Mouse (Mus musculus) limb, embryonic 14.5 days (tissue): ENCODE data around the gene Tchhl1. TPM values are rescaled to one million over a fixed set of nuclear protein-coding genes. Genes with fewer than 3 reads are reported as not detected.
A peak's percentile ranks its signal among the peaks of the same experiment; 100 is the strongest.

Source experiments
- ATAC-seq: fragments of 200-750 bp; cut with Nextera tagmentation; 2 replicates; pipeline ENCODE4 v1.8.0; 2017; ENCODE audit warnings: low read depth, moderate number of reproducible peaks, moderate TSS enrichment; ENCODE audit not compliant: low FRiP score
- DNase-seq: peaks from one replicate; pipeline ENCODE4 v3.0.0-alpha.2; 2015; ENCODE audit warnings: low spot score
- H3K27ac ChIP-seq: fragments of 300-500 bp; sonication (generic); replicated peaks from 2 replicates; pipeline ENCODE4 v1.5.1; 2014; ENCODE audit warnings: low read depth, mild to moderate bottlenecking, low read length, moderate library complexity, mixed read lengths
- H3K27me3 ChIP-seq: fragments of 300-500 bp; sonication (generic); 2 replicates; pipeline ENCODE4 v1.6.1; 2014; ENCODE audit warnings: low read length, mixed read lengths; ENCODE audit not compliant: control insufficient read depth, insufficient read depth
- H3K36me3 ChIP-seq: fragments of 300-500 bp; sonication (generic); 2 replicates; pipeline ENCODE4 v1.6.1; 2014; ENCODE audit warnings: mild to moderate bottlenecking, low read length, moderate library complexity, mixed read lengths; ENCODE audit not compliant: control insufficient read depth, insufficient read depth
- H3K4me1 ChIP-seq: fragments of 300-500 bp; sonication (generic); 2 replicates; pipeline ENCODE4 v1.6.1; 2014; ENCODE audit warnings: antibody characterized with exemption, low read length, mixed read lengths; ENCODE audit not compliant: control insufficient read depth, insufficient read depth
- H3K4me2 ChIP-seq: fragments of 300-500 bp; sonication (generic); replicated peaks from 2 replicates; pipeline ENCODE4 v1.6.1; 2014; ENCODE audit warnings: low read depth, mild to moderate bottlenecking, low read length, moderate library complexity; ENCODE audit not compliant: severe bottlenecking
- H3K4me3 ChIP-seq: fragments of 300-500 bp; sonication (generic); replicated peaks from 2 replicates; pipeline ENCODE4 v1.5.1; 2014; ENCODE audit warnings: low read length
- H3K9ac ChIP-seq: fragments of 300-500 bp; sonication (generic); 2 replicates; pipeline ENCODE4 v1.6.1; 2014; ENCODE audit warnings: mild to moderate bottlenecking, low read depth, low read length, moderate library complexity; ENCODE audit not compliant: severe bottlenecking
- H3K9me3 ChIP-seq: fragments of 300-500 bp; sonication (generic); 2 replicates; pipeline ENCODE4 v1.6.1; 2016; ENCODE audit warnings: low read length; ENCODE audit not compliant: control insufficient read depth
- POLR2A ChIP-seq: fragments of 200-500 bp; IDR thresholded peaks from 2 replicates; pipeline ENCODE4 v1.8.0; 2012; ENCODE audit warnings: inconsistent platforms, mild to moderate bottlenecking, moderate library complexity, borderline replicate concordance; ENCODE audit not compliant: insufficient read depth, insufficient read length; ENCODE audit errors: extremely low read depth
- WGBS: fragments of 180-500 bp; shearing (Covaris S2); extraction: QIAGEN DNeasy Blood & Tissue Kit; methylation state at CpG from one replicate; pipeline ENCODE4 v1.1.7; 2014; 5-methylcytosine and 5-hydroxymethylcytosine counted together
- polyA plus RNA-seq, 2 experiments: library from polyadenylated mRNA; depleted of rRNA in 1 of 2; stranded (reverse) in 1 of 2; unstranded in 1 of 2; fragments of >200 nt; fragmentation: Nextera tagmentation in 1 of 2; extraction: Ambion mirVana in 1 of 2; gene quantifications; 2 replicates each; pipeline versions ENCODE4 v1.2.1 to v1.2.3; 2012 to 2014

Gene Tchhl1
- polyA plus RNA-seq (2012; rRNA removed), result not detected in 2 replicates
- polyA plus RNA-seq (2014; fragmentation: Nextera tagmentation; extraction: Ambion mirVana), result not detected in 2 replicates

DNA sequence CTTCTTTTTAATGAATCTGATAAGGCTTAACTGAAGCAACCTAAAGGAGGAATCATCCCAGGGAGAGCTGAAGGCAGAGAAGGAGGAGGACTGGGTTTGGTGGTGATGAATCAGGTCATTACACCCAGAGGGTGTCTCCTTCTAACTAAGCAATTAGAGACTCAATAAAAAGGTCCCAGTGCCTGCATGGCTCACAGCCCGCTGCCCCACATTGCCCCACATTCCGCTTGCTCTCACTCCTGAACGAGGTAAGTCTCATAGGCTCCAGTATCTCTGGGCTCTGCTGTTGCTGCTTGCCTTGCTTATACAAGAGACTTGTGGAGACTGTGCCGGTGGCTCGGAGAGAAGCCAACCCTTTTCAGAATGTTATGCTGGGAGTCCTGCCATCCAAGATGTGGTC, at the start of gene Tchhl1:
Gene Tchhl1, plus strand, starts transcription at position 194 of the 400 bp plus-strand sequence.
- Histone ChIP-seq H3K4me3 (no peak within 1 kb of the TSS), H3K4me2 (no peak within 1 kb of the TSS), H3K4me1 (no peaks in the 10 kb centered on the region), H3K27me3 (no peaks in the 10 kb centered on the region), H3K36me3 (no peaks in the 10 kb centered on the region), H3K9ac (no peak within 1 kb of the TSS), H3K27ac (no peak within 1 kb of the TSS), H3K9me3 (no peaks in the 10 kb centered on the region)
- 30% methylated on average over 5 of the region's 5 CpGs for WGBS
- DNase-seq (no peak), ATAC-seq (no peak)
- TF ChIP-seq POLR2A, result no peak

- no peak for TF ChIP-seq POLR2A
- no peak overlapping the region for H3K9ac ChIP-seq
- H3K27ac ChIP-seq, result no peak overlapping the region
- no peaks in the 10 kb centered on the region for H3K36me3 ChIP-seq
- ATAC-seq (no peak), DNase-seq (no peak)
- H3K4me1 ChIP-seq, result no peaks in the 10 kb centered on the region
- WGBS, result 62% methylated on average over 3 of the region's 3 CpGs
- H3K9me3 ChIP-seq, result no peaks in the 10 kb centered on the region
- no peak overlapping the region for H3K4me3 ChIP-seq
- H3K27me3 ChIP-seq, result no peaks in the 10 kb centered on the region
- no peak overlapping the region for H3K4me2 ChIP-seq
Measured at GRCm38 (mm10) chr3:93431673-93432072, 36.9 kb upstream of the Tchhl1 start.

DNA sequence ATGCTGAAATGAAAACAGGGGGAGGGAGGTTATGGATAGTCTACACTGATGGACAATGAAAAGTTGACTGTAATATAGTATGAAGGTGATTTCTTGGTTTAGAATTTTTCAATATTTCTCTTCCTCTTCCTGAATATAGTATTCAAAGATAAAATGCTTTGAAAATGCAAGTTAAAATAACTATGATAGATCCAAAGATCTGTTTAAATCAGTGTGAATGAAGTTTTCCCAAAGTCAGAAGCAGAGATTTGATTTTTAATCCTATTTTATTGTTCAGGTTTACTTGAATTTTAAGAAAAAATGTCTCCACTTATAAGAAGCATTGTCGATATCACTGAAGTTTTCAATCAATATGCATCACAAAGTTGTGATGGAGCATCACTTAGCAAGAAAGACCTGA, 26.5 kb upstream of the Tchhl1 start, which contains the start of gene Tchh:
Gene Tchh, plus strand, starts transcription at position 301 of the 400 bp plus-strand sequence.
- Histone ChIP-seq H3K4me3 (peak within 1 kb of the TSS; percentile 57; the same call in 1 of the 2 replicates), H3K27me3 (peaks cover 40% of the 10 kb centered on the region), H3K4me1 (0 out of 2 replicates have a peak, but pooled peaks cover 4% of the 10 kb centered on the region), H3K4me2 (peak within 1 kb of the TSS; percentile 92), H3K27ac (no peak within 1 kb of the TSS), H3K36me3 (no peaks in the 10 kb centered on the region), H3K9me3 (no peaks in the 10 kb centered on the region), H3K9ac (no peak within 1 kb of the TSS)
- ATAC-seq, result no peak
- WGBS, result 91% methylated on average over 1 of the region's 1 CpGs
- no peak for DNase-seq
- no peak for TF ChIP-seq POLR2A

DNA sequence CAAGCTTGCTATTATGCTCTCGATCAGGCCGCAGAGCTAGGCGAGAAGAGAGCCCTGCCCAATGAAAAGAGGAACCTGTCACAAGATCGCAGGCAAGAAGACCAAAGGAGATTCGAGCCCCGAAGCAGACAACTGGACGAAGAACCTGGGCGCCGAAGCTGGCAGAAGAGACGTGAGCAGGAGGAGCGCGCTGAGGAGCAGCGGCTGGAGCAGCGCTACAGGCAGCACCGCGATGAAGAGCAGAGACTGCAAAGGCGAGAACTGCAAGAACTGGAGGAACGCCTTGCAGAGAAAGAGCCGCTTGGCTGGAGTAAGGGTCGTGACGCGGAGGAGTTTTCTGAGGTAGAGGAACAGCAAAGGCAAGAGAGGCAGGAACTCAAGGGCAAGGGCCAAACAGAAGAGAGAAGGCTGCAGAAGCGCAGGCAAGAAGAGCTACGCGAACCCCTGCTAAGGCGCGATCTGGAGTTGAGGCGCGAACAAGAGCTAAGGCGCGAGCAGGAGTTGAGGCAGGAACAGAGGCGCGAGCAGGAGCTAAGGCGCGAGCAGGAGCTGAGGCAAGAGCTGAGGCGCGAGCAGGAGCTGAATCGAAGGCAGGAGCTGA, 25.0 kb upstream of the Tchhl1 start:
- Histone ChIP-seq H3K4me2 (peak overlapping the region; percentile 92), H3K4me3 (peak overlapping the region; percentile 57), H3K9me3 (no peaks in the 10 kb centered on the region), H3K36me3 (no peaks in the 10 kb centered on the region), H3K27ac (no peak overlapping the region), H3K9ac (peak overlapping the region; percentile 50), H3K27me3 (peaks cover 48% of the 10 kb centered on the region), H3K4me1 (0 out of 2 replicates have a peak, but pooled peaks cover 4% of the 10 kb centered on the region)
- ATAC-seq (no peak), DNase-seq (peak; percentile 31)
- no peak for TF ChIP-seq POLR2A
- under 1% methylated on average over 38 of the region's 38 CpGs for WGBS

DNA sequence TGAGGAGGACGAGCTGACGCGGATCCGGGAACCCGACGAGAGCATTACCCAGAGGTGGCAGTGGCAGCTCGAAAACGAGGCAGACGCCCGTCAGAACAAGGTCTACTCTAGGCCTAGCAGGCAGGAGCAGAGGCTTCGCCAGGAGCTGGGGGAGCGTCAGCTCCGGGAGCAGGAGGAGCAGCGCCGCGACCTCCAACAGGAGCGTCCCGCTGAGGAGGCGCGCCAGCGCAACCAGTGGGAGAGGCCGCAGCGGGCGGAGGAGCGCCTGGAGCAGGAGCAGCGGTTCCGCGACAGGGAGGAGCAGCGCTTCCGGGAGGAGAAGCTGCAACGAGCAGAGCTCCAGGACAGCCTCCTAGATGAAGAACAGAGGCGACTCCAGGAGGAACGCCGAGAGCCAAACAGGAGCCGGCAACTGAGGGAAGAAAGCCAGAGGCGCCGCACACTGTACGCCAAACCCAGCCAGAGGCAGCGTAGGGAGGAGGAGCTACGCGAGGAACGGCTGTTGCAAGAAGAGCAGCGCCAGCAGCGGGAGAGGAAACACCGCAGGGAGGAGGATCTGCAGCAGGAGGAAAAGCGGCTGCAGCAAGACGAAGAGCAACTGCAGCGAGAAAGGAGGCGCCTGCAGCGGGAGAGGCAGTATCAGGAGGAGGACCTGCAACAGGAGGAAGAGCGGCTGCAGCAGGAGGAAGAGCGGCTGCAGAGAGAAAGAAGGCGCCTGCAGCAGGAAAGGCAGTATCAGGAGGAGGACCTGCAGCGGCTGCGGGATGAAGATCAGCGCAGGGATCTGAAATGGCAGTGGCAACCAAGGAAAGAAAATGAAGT, 24.0 kb upstream of the Tchhl1 start:
- Histone ChIP-seq H3K4me3 (peak overlapping the region; percentile 57), H3K4me2 (peak overlapping the region; percentile 92), H3K4me1 (0 out of 2 replicates have a peak, but pooled peaks cover 4% of the 10 kb centered on the region), H3K27ac (no peak overlapping the region), H3K9me3 (no peaks in the 10 kb centered on the region), H3K27me3 (peaks cover 48% of the 10 kb centered on the region), H3K9ac (peak overlapping the region; percentile 50), H3K36me3 (no peaks in the 10 kb centered on the region)
- under 1% methylated on average over 55 of the region's 56 CpGs for whole genome bisulfite sequencing
- DNase-seq (peak; percentile 70), ATAC-seq (peak; percentile 76)
- no peak for TF ChIP-seq POLR2A
